Mouse (Mus musculus): Measurements from ENCODE around the gene Rassf2. TPM values are rescaled to one million over a fixed set of nuclear protein-coding genes. Genes with fewer than 3 reads are reported as not detected.

Rassf2 gene
- polyA plus RNA-seq, 1 experiment, result 26.6 TPM

GRCm38 (mm10) chr2:132013152-132013551, 16.9 kb downstream of the Rassf2 start:
- peaks cover 7% of the 10 kb centered on the region for H3K4me1 ChIP-seq (ENCODE audit: control insufficient read depth, insufficient read depth, low read length)
- WGBS, result 86% methylated on average over 4 of the region's 4 CpGs
- no peak for DNase-seq
- TF ChIP-seq CTCF (IDR thresholded peaks at IDR 0.05; ENCODE audit: insufficient read depth, low read length) (no peak), POLR2A (IDR thresholded peaks at IDR 0.05; ENCODE audit: borderline replicate concordance, extremely low read depth, low read depth, low read length) (no peak)
- no peak overlapping the region for H3K4me3 ChIP-seq (replicated peaks; ENCODE audit: extremely low read depth, low read depth, low read length)

- H3K4me1 ChIP-seq (ENCODE audit: control insufficient read depth, insufficient read depth, low read length), result peaks cover 13% of the 10 kb centered on the region
- no peak for TF ChIP-seq CTCF (IDR thresholded peaks at IDR 0.05; ENCODE audit: insufficient read depth, low read length)
- TF ChIP-seq POLR2A (IDR thresholded peaks at IDR 0.05; ENCODE audit: borderline replicate concordance, extremely low read depth, low read depth, low read length), result no peak
- no peak overlapping the region for H3K4me3 ChIP-seq (replicated peaks; ENCODE audit: extremely low read depth, low read depth, low read length)
- no peak for DNase-seq
- WGBS, result 66% methylated on average over 2 of the region's 2 CpGs
These were observed 19.3 kb downstream of the Rassf2 start for GRCm38 (mm10) chr2:132010781-132011180.

- TF ChIP-seq CTCF (IDR thresholded peaks at IDR 0.05; ENCODE audit: insufficient read depth, low read length) (no peak), POLR2A (IDR thresholded peaks at IDR 0.05; ENCODE audit: borderline replicate concordance, extremely low read depth, low read depth, low read length) (no peak)
- Histone ChIP-seq H3K4me3 (replicated peaks; ENCODE audit: extremely low read depth, low read depth, low read length) (no peak overlapping the region), H3K4me1 (ENCODE audit: control insufficient read depth, insufficient read depth, low read length) (peaks cover 18% of the 10 kb centered on the region)
- 55% methylated on average over 4 of the region's 4 CpGs for WGBS
- no peak for DNase-seq
These were observed 21.9 kb downstream of the Rassf2 start for GRCm38 (mm10) chr2:132008186-132008585.

- TF ChIP-seq CTCF (IDR thresholded peaks at IDR 0.05; ENCODE audit: insufficient read depth, low read length) (no peak), POLR2A (IDR thresholded peaks at IDR 0.05; ENCODE audit: borderline replicate concordance, extremely low read depth, low read depth, low read length) (no peak)
- no peak for DNase-seq
- H3K4me3 ChIP-seq (replicated peaks; ENCODE audit: extremely low read depth, low read depth, low read length), result no peak overlapping the region
- 67% methylated on average over 6 of the region's 6 CpGs for WGBS
- peaks cover 18% of the 10 kb centered on the region for H3K4me1 ChIP-seq (ENCODE audit: control insufficient read depth, insufficient read depth, low read length)
These were observed 22.6 kb downstream of the Rassf2 start for GRCm38 (mm10) chr2:132007475-132007819.

- TF ChIP-seq CTCF (IDR thresholded peaks at IDR 0.05; ENCODE audit: insufficient read depth, low read length) (no peak), POLR2A (IDR thresholded peaks at IDR 0.05; ENCODE audit: borderline replicate concordance, extremely low read depth, low read depth, low read length) (no peak)
- DNase-seq, result peak; percentile 85
These were observed 23.2 kb downstream of the Rassf2 start for GRCm38 (mm10) chr2:132006561-132007474.

GRCm38 (mm10) chr2:132005445-132005844, 24.6 kb downstream of the Rassf2 start:
- 76% methylated on average over 4 of the region's 4 CpGs for WGBS
- TF ChIP-seq CTCF (IDR thresholded peaks at IDR 0.05; ENCODE audit: insufficient read depth, low read length), result no peak
- TF ChIP-seq POLR2A (IDR thresholded peaks at IDR 0.05; ENCODE audit: borderline replicate concordance, extremely low read depth, low read depth, low read length), result no peak
- DNase-seq, result no peak
- Histone ChIP-seq H3K4me1 (ENCODE audit: control insufficient read depth, insufficient read depth, low read length) (peaks cover 18% of the 10 kb centered on the region), H3K4me3 (replicated peaks; ENCODE audit: extremely low read depth, low read depth, low read length) (no peak overlapping the region)

More at GRCm38 (mm10) chr2:132006561-132007474, 23.2 kb downstream of the Rassf2 start:
- 65% methylated on average over 18 of the region's 18 CpGs for WGBS
- Histone ChIP-seq H3K4me3 (replicated peaks; ENCODE audit: extremely low read depth, low read depth, low read length) (no peak overlapping the region), H3K4me1 (ENCODE audit: control insufficient read depth, insufficient read depth, low read length) (peaks cover 18% of the 10 kb centered on the region)

GRCm38 (mm10) chr2:132004495-132005136, 25.4 kb downstream of the Rassf2 start:
- Histone ChIP-seq H3K4me1 (ENCODE audit: control insufficient read depth, insufficient read depth, low read length) (peaks cover 18% of the 10 kb centered on the region), H3K4me3 (replicated peaks; ENCODE audit: extremely low read depth, low read depth, low read length) (no peak overlapping the region)
- whole genome bisulfite sequencing, result 68% methylated on average over 9 of the region's 9 CpGs
- no peak for TF ChIP-seq POLR2A (IDR thresholded peaks at IDR 0.05; ENCODE audit: borderline replicate concordance, extremely low read depth, low read depth, low read length)
- no peak for TF ChIP-seq CTCF (IDR thresholded peaks at IDR 0.05; ENCODE audit: insufficient read depth, low read length)
- peak; percentile 54 for DNase-seq

- no peak for DNase-seq
- H3K4me1 ChIP-seq (ENCODE audit: control insufficient read depth, insufficient read depth, low read length), result peaks cover 18% of the 10 kb centered on the region
- 65% methylated on average over 5 of the region's 5 CpGs for WGBS
These were observed 26.1 kb downstream of the Rassf2 start for GRCm38 (mm10) chr2:132003916-132004315.

GRCm38 (mm10) chr2:132001696-132002334, 28.2 kb downstream of the Rassf2 start:
- Histone ChIP-seq H3K4me1 (ENCODE audit: control insufficient read depth, insufficient read depth, low read length) (peaks cover 11% of the 10 kb centered on the region), H3K4me3 (replicated peaks; ENCODE audit: extremely low read depth, low read depth, low read length) (no peak overlapping the region)
- no peak for DNase-seq
- 70% methylated on average over 13 of the region's 13 CpGs for WGBS
- TF ChIP-seq CTCF (IDR thresholded peaks at IDR 0.05; ENCODE audit: insufficient read depth, low read length) (no peak), POLR2A (IDR thresholded peaks at IDR 0.05; ENCODE audit: borderline replicate concordance, extremely low read depth, low read depth, low read length) (no peak)

More at GRCm38 (mm10) chr2:132003916-132004315, 26.1 kb downstream of the Rassf2 start:
- TF ChIP-seq POLR2A (IDR thresholded peaks at IDR 0.05; ENCODE audit: borderline replicate concordance, extremely low read depth, low read depth, low read length), result no peak
- TF ChIP-seq CTCF (IDR thresholded peaks at IDR 0.05; ENCODE audit: insufficient read depth, low read length), result no peak
- no peak overlapping the region for H3K4me3 ChIP-seq (replicated peaks; ENCODE audit: extremely low read depth, low read depth, low read length)

Measured in lung, adult 2 months (tissue).